Mouse (Mus musculus) E14TG2a.4 (cell line): ENCODE data around the gene Plekho2.

Experiments used
- CTCF ChIP-seq: conservative IDR thresholded peaks from 2 replicates; pipeline ENCODE4 v1.5.1; 2014; ENCODE audit warnings: low read length
- NANOG ChIP-seq: IDR thresholded peaks from 2 replicates; pipeline ENCODE4 v1.6.1; 2014; ENCODE audit warnings: borderline replicate concordance, low read length, mixed read lengths
- POU5F1 ChIP-seq: IDR thresholded peaks from 2 replicates; pipeline ENCODE4 v1.6.1; 2014; ENCODE audit warnings: low read length, borderline replicate concordance

DNA sequence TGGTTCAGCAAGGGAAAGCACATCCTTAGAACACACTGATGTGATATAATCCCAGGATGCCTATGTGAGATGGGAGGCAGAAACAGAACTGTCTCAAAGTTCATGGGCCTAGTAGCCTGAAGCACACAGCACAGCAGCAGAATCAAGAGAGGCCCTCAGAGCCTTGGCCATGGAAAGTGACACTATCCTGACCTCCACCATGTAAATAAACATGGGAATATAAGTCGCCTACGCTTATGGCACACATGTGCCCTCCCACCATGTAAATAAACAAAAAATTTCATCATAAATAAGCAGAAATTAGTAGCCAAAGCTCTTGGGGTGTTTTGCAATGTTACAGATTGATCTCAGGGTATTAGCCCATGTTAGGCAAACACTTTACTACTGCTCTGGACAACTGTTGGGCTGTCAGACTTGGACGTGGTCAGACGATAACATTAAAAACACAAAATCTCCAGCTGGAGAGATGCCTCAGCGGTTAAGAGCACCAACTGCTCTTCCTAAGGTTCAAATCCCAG is 32.2 kb upstream of the Plekho2 start:
- TF ChIP-seq CTCF (no peak), NANOG (no peak), POU5F1 (no peak)
